Mouse (Mus musculus) E14TG2a.4 (cell line): ENCODE data around the gene Mreg.

Experiments used
- H3K27me3 ChIP-seq: 2 replicates; pipeline ENCODE4 v1.6.1; 2014; ENCODE audit warnings: low read length, control low read depth; ENCODE audit not compliant: insufficient read depth
- H3K36me3 ChIP-seq: 2 replicates; pipeline ENCODE4 v1.6.1; 2014; ENCODE audit warnings: low read length, control low read depth; ENCODE audit not compliant: insufficient read depth
- H3K4me1 ChIP-seq: replicated peaks from 2 replicates; pipeline ENCODE4 v1.6.1; 2014; ENCODE audit warnings: low read depth, low read length, control low read depth
- H3K4me3 ChIP-seq: replicated peaks from 2 replicates; pipeline ENCODE4 v1.5.1; 2014; ENCODE audit warnings: mild to moderate bottlenecking, low read length
- H3K9me3 ChIP-seq: 2 replicates; pipeline ENCODE4 v1.6.1; 2014; ENCODE audit warnings: low read length, control low read depth
- CTCF ChIP-seq: conservative IDR thresholded peaks from 2 replicates; pipeline ENCODE4 v1.5.1; 2014; ENCODE audit warnings: low read length
- NANOG ChIP-seq: IDR thresholded peaks from 2 replicates; pipeline ENCODE4 v1.6.1; 2014; ENCODE audit warnings: borderline replicate concordance, low read length, mixed read lengths
- POU5F1 ChIP-seq: IDR thresholded peaks from 2 replicates; pipeline ENCODE4 v1.6.1; 2014; ENCODE audit warnings: low read length, borderline replicate concordance

Mreg gene

GRCm38 (mm10) chr1:72187486-72187885 is 24.6 kb downstream of the Mreg start:
- TF ChIP-seq POU5F1 (no peak), CTCF (no peak), NANOG (no peak)
- H3K4me1 ChIP-seq = peaks cover 71% of the 10 kb centered on the region
- H3K27me3 ChIP-seq = no peaks in the 10 kb centered on the region
- H3K4me3 ChIP-seq = no peak overlapping the region
- no peaks in the 10 kb centered on the region for H3K9me3 ChIP-seq
- peaks cover 89% of the 10 kb centered on the region for H3K36me3 ChIP-seq

- Histone ChIP-seq H3K4me3 (no peak overlapping the region), H3K27me3 (no peaks in the 10 kb centered on the region), H3K36me3 (peaks cover 91% of the 10 kb centered on the region), H3K4me1 (peaks cover 80% of the 10 kb centered on the region), H3K9me3 (no peaks in the 10 kb centered on the region)
- no peak for TF ChIP-seq CTCF
- no peak for TF ChIP-seq POU5F1
- no peak for TF ChIP-seq NANOG
Observed at GRCm38 (mm10) chr1:72186151-72186550, 26.0 kb downstream of the Mreg start.

GRCm38 (mm10) chr1:72183554-72183953 is 28.6 kb downstream of the Mreg start:
- Histone ChIP-seq H3K4me3 (peak overlapping the region; percentile 27; the same call in 1 of the 2 replicates), H3K4me1 (peaks cover 93% of the 10 kb centered on the region), H3K9me3 (no peaks in the 10 kb centered on the region), H3K36me3 (peaks cover 91% of the 10 kb centered on the region), H3K27me3 (no peaks in the 10 kb centered on the region)
- no peak for TF ChIP-seq CTCF
- TF ChIP-seq POU5F1 = no peak
- TF ChIP-seq NANOG = no peak

- H3K36me3 ChIP-seq = peaks cover 91% of the 10 kb centered on the region
- H3K4me1 ChIP-seq = peaks cover 93% of the 10 kb centered on the region
- TF ChIP-seq NANOG (no peak), POU5F1 (no peak), CTCF (no peak)
- no peaks in the 10 kb centered on the region for H3K27me3 ChIP-seq
- H3K4me3 ChIP-seq = no peak overlapping the region; the same call in 1 of the 2 replicates
- H3K9me3 ChIP-seq = no peaks in the 10 kb centered on the region
Observed at GRCm38 (mm10) chr1:72182930-72183499, 29.1 kb downstream of the Mreg start.

- no peak overlapping the region for H3K4me3 ChIP-seq
- peaks cover 93% of the 10 kb centered on the region for H3K4me1 ChIP-seq
- H3K9me3 ChIP-seq = no peaks in the 10 kb centered on the region
- H3K27me3 ChIP-seq = no peaks in the 10 kb centered on the region
- TF ChIP-seq NANOG (no peak), POU5F1 (no peak), CTCF (no peak)
- peaks cover 88% of the 10 kb centered on the region for H3K36me3 ChIP-seq
Observed at GRCm38 (mm10) chr1:72179947-72180346, 32.2 kb downstream of the Mreg start.

- peaks cover 86% of the 10 kb centered on the region for H3K36me3 ChIP-seq
- H3K4me1 ChIP-seq = peaks cover 98% of the 10 kb centered on the region
- TF ChIP-seq NANOG (no peak), CTCF (no peak), POU5F1 (no peak)
- no peak overlapping the region for H3K4me3 ChIP-seq
- H3K9me3 ChIP-seq = no peaks in the 10 kb centered on the region
- no peaks in the 10 kb centered on the region for H3K27me3 ChIP-seq
Observed at GRCm38 (mm10) chr1:72176239-72176638, 35.9 kb downstream of the Mreg start.

- Histone ChIP-seq H3K4me1 (peaks cover 98% of the 10 kb centered on the region), H3K9me3 (no peaks in the 10 kb centered on the region), H3K27me3 (no peaks in the 10 kb centered on the region), H3K4me3 (no peak overlapping the region), H3K36me3 (peaks cover 86% of the 10 kb centered on the region)
- TF ChIP-seq NANOG = no peak
- no peak for TF ChIP-seq POU5F1
- no peak for TF ChIP-seq CTCF
Observed at GRCm38 (mm10) chr1:72174183-72174582, 37.9 kb downstream of the Mreg start.

- H3K36me3 ChIP-seq = peaks cover 85% of the 10 kb centered on the region
- no peaks in the 10 kb centered on the region for H3K27me3 ChIP-seq
- H3K4me1 ChIP-seq = peaks cover 98% of the 10 kb centered on the region
- H3K4me3 ChIP-seq = peak overlapping the region; percentile 48
- no peaks in the 10 kb centered on the region for H3K9me3 ChIP-seq
- TF ChIP-seq POU5F1 (no peak), NANOG (0 out of 2 replicates have a peak, but pooled peaks have one; percentile 2), CTCF (no peak)
Observed at GRCm38 (mm10) chr1:72173402-72174051, 38.6 kb downstream of the Mreg start.

- no peak for TF ChIP-seq POU5F1
- TF ChIP-seq NANOG = peak; percentile 17; the same call in 1 of the 2 replicates
Observed at GRCm38 (mm10) chr1:72172788-72173187, 39.3 kb downstream of the Mreg start.

More at GRCm38 (mm10) chr1:72172788-72173187, 39.3 kb downstream of the Mreg start:
- H3K4me3 ChIP-seq = peak overlapping the region; percentile 48
- peaks cover 84% of the 10 kb centered on the region for H3K36me3 ChIP-seq
- H3K9me3 ChIP-seq = no peaks in the 10 kb centered on the region
- H3K4me1 ChIP-seq = peaks cover 98% of the 10 kb centered on the region
- H3K27me3 ChIP-seq = no peaks in the 10 kb centered on the region
